Mouse (Mus musculus) heart, postnatal 0 days (tissue): Measurements from ENCODE around the gene Mgll. TPM values are rescaled to one million over a fixed set of nuclear protein-coding genes. Genes with fewer than 3 reads are reported as not detected.

Experiments used
- ATAC-seq: fragments of 200-750 bp; cut with Nextera tagmentation; 2 replicates; pipeline ENCODE4 v1.8.0; 2017; ENCODE audit warnings: low read depth, moderate number of reproducible peaks, moderate library complexity; ENCODE audit not compliant: insufficient read depth
- DNase-seq: peaks from one replicate; pipeline ENCODE4 v3.0.0-alpha.2; 2016; ENCODE audit warnings: low spot score
- H3K27ac ChIP-seq: fragments of 300-500 bp; sonication (generic); 2 replicates; pipeline ENCODE4 v1.5.1; 2014; ENCODE audit warnings: low read depth, mild to moderate bottlenecking
- H3K27me3 ChIP-seq: fragments of 300-500 bp; sonication (generic); 2 replicates; pipeline ENCODE4 v1.6.1; 2014; ENCODE audit warnings: low read length, mixed read lengths; ENCODE audit not compliant: control insufficient read depth, insufficient read depth
- H3K36me3 ChIP-seq: fragments of 300-500 bp; sonication (generic); replicated peaks from 2 replicates; pipeline ENCODE4 v1.6.1; 2014; ENCODE audit warnings: low read length, mixed read lengths; ENCODE audit not compliant: control insufficient read depth, insufficient read depth
- H3K4me1 ChIP-seq: fragments of 300-500 bp; sonication (generic); 2 replicates; pipeline ENCODE4 v1.6.1; 2014; ENCODE audit warnings: antibody characterized with exemption; ENCODE audit not compliant: control insufficient read depth, insufficient read depth
- H3K4me2 ChIP-seq: fragments of 300-500 bp; sonication (generic); 2 replicates; pipeline ENCODE4 v1.6.1; 2014; ENCODE audit warnings: low read depth, mild to moderate bottlenecking, low read length, moderate library complexity
- H3K4me3 ChIP-seq: fragments of 300-500 bp; sonication (generic); 2 replicates; pipeline ENCODE4 v1.5.1; 2014; ENCODE audit warnings: low read depth, low read length
- H3K9ac ChIP-seq: fragments of 300-500 bp; sonication (generic); replicated peaks from 2 replicates; pipeline ENCODE4 v1.6.1; 2014; ENCODE audit warnings: low read depth, low read length, mixed read lengths
- H3K9me3 ChIP-seq: fragments of 300-500 bp; sonication (generic); replicated peaks from 2 replicates; pipeline ENCODE4 v1.6.1; 2016; ENCODE audit warnings: low read length; ENCODE audit not compliant: control insufficient read depth
- CTCF ChIP-seq: IDR thresholded peaks from 2 replicates; pipeline ENCODE4 v1.5.1; 2016; ENCODE audit warnings: antibody characterized with exemption, control low read depth, low read depth
- EP300 ChIP-seq: IDR thresholded peaks from 2 replicates; pipeline ENCODE4 v1.6.1; 2016; ENCODE audit warnings: antibody characterized with exemption, low read depth
- WGBS: fragments of 180-500 bp; shearing (Covaris S2); extraction: QIAGEN DNeasy Blood & Tissue Kit; methylation state at CpG from one replicate; pipeline ENCODE4 v1.1.7; 2014; 5-methylcytosine and 5-hydroxymethylcytosine counted together
- polyA plus RNA-seq: library from polyadenylated mRNA; unstranded; fragments of >200 nt; fragmentation: Nextera tagmentation; extraction: Ambion mirVana; gene quantifications from 2 replicates; pipeline ENCODE4 v1.2.1, GENCODE M21; 2015
- total RNA-seq: library from RNA; depleted of rRNA; stranded (reverse); fragments of >200 nt; gene quantifications from 2 replicates; pipeline ENCODE4 v1.2.3, GENCODE M21; 2014; ENCODE audit warnings: low replicate concordance

The Mgll gene
- total and polyA plus RNA-seq, 2 experiments from 2014 or later: 134 to 147 TPM

GRCm38 (mm10) chr6:88841781-88842689 lies 117.8 kb downstream of the Mgll start, which contains the start of gene Abtb1:
Gene Abtb1 (minus strand): TSS chr6:88841984.
- ATAC-seq (peak; percentile 95), DNase-seq (peak; percentile 100)
- no peaks in the 10 kb centered on the region for H3K27me3 ChIP-seq
- H3K27ac ChIP-seq: peak within 1 kb of the TSS; percentile 91
- peak within 1 kb of the TSS; percentile 91 for H3K4me2 ChIP-seq
- H3K9me3 ChIP-seq: no peaks in the 10 kb centered on the region
- H3K4me3 ChIP-seq: peak within 1 kb of the TSS; percentile 85
- under 1% methylated on average over 72 of the region's 72 CpGs for WGBS
- TF ChIP-seq EP300 (no peak), CTCF (peak; percentile 60)
- peaks cover 29% of the 10 kb centered on the region for H3K36me3 ChIP-seq
- peaks cover 12% of the 10 kb centered on the region for H3K4me1 ChIP-seq
- peak within 1 kb of the TSS; percentile 79 for H3K9ac ChIP-seq

- H3K9me3 ChIP-seq: no peaks in the 10 kb centered on the region
- peaks cover 22% of the 10 kb centered on the region for H3K36me3 ChIP-seq
- ATAC-seq: peak; percentile 0
- peak overlapping the region; percentile 79 for H3K9ac ChIP-seq
- no peaks in the 10 kb centered on the region for H3K27me3 ChIP-seq
- H3K4me1 ChIP-seq: peaks cover 12% of the 10 kb centered on the region
- TF ChIP-seq CTCF (no peak), EP300 (no peak)
- H3K27ac ChIP-seq: peak overlapping the region; percentile 91
- peak overlapping the region; percentile 91 for H3K4me2 ChIP-seq
- 0% methylated on average over 31 of the region's 32 CpGs for WGBS
- DNase-seq: no peak
- peak overlapping the region; percentile 85 for H3K4me3 ChIP-seq
Observed at GRCm38 (mm10) chr6:88842731-88843151, 118.5 kb downstream of the Mgll start.

DNA sequence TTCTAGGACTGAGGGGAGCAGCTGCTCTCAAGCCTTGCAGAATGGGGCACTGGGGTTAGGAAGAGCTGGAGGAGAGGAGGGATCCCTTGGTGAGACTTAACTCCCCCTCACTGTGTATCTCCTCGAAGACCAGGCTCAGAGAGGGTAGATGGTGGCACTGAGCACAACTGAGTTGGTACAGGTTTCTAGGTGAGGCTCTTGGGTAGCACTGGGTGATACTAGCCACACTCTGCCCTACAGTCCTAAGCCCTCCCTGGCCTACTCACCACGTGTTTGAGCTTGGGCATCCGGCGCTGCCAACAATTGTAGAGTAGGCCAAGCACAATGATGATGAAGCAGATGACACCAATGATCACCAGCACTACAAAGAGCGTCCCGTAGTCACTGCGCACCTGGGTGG lies 119.0 kb downstream of the Mgll start:
- DNase-seq: no peak
- peaks cover 12% of the 10 kb centered on the region for H3K4me1 ChIP-seq
- no peak for ATAC-seq
- peak overlapping the region; percentile 79 for H3K9ac ChIP-seq
- peaks cover 17% of the 10 kb centered on the region; the same call in 1 of the 2 replicates for H3K36me3 ChIP-seq
- H3K4me2 ChIP-seq: peak overlapping the region; percentile 91
- H3K27me3 ChIP-seq: no peaks in the 10 kb centered on the region
- no peaks in the 10 kb centered on the region for H3K9me3 ChIP-seq
- no peak overlapping the region for H3K27ac ChIP-seq
- peak overlapping the region; percentile 85 for H3K4me3 ChIP-seq
- WGBS: 69% methylated on average over 7 of the region's 7 CpGs
- no peak for TF ChIP-seq EP300
- TF ChIP-seq CTCF: no peak

DNA sequence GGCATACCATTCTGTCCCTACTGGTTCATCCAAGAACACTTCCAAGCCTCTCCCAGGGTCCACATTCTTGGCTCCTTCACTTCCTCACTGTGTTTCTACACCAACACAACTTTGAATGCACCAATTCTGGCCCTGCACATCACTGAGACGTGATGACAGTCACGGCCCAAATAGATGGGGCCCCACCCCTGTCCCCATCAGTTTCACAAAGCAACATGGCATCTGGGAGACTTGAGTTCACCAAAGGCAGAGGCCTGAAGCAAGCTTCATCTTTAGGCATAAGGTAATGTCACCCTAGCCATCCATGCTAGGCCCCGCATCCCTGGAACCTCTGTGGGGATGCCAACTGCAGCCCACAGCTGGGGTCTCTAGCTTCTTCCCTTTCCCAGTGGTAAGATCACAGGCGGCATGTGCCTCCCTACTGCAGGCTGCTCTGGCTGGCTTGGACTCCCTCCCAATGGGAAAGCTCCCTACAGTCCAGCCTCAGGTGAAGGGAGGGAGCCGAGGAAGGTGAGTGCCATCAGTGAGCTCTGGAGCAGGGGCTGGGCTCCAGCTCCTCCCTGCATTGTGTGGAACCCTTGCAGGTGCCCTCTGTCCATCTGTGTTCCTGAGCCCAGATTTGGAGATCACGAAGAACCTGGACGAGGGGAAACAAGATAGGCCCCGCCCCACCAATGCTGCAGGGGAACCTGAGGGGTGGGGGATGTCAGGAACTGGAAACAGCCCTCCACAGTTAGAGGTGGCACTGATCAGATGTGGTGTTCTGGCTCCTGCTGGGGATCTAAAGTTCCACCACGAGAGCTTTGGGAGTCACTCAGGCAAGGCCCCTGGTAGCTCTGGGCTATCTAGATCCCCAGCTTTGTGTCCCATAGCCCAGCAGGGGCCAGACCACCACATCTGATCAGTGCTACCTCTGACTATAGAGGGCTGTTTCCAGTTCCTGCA lies 119.8 kb downstream of the Mgll start:
- DNase-seq (no peak), ATAC-seq (no peak)
- H3K9me3 ChIP-seq: no peaks in the 10 kb centered on the region
- H3K4me1 ChIP-seq: peaks cover 12% of the 10 kb centered on the region
- peaks cover 9% of the 10 kb centered on the region; the same call in 1 of the 2 replicates for H3K36me3 ChIP-seq
- no peaks in the 10 kb centered on the region for H3K27me3 ChIP-seq
- TF ChIP-seq EP300 (no peak), CTCF (no peak)
- H3K27ac ChIP-seq: no peak overlapping the region
- WGBS: 84% methylated on average over 9 of the region's 9 CpGs
- H3K4me3 ChIP-seq: no peak overlapping the region
- no peak overlapping the region for H3K9ac ChIP-seq
- no peak overlapping the region for H3K4me2 ChIP-seq

GRCm38 (mm10) chr6:88844901-88845565 lies 120.8 kb downstream of the Mgll start:
- H3K27me3 ChIP-seq: no peaks in the 10 kb centered on the region
- H3K9me3 ChIP-seq: no peaks in the 10 kb centered on the region
- DNase-seq (no peak), ATAC-seq (no peak)
- peaks cover 12% of the 10 kb centered on the region for H3K4me1 ChIP-seq
- no peak overlapping the region for H3K4me3 ChIP-seq
- WGBS: 85% methylated on average over 7 of the region's 7 CpGs
- 0 out of 2 replicates have a peak, but pooled peaks cover under 1% of the 10 kb centered on the region for H3K36me3 ChIP-seq
- TF ChIP-seq EP300: no peak
- TF ChIP-seq CTCF: no peak
- H3K9ac ChIP-seq: no peak overlapping the region
- no peak overlapping the region for H3K4me2 ChIP-seq
- no peak overlapping the region for H3K27ac ChIP-seq
